Mouse (Mus musculus) bone marrow, adult 2 months (tissue): Measurements from ENCODE around the gene Igfbp6. TPM values are rescaled to one million over a fixed set of nuclear protein-coding genes. Genes with fewer than 3 reads are reported as not detected.

Experiments used
- H3K27ac ChIP-seq: fragments of 200-500 bp; 2 replicates; pipeline ENCODE4 v1.5.1; 2012; ENCODE audit warnings: low read depth, mild to moderate bottlenecking, control low read depth, inconsistent platforms, low read length; ENCODE audit not compliant: control insufficient read depth, poor library complexity, insufficient read depth
- H3K4me1 ChIP-seq: fragments of 200-500 bp; 2 replicates; pipeline ENCODE4 v1.6.1; 2011; ENCODE audit warnings: low read length; ENCODE audit not compliant: control insufficient read depth, insufficient read depth
- H3K4me3 ChIP-seq: fragments of 200-500 bp; replicated peaks from 2 replicates; pipeline ENCODE3; 2011; ENCODE audit warnings: mild to moderate bottlenecking, low read depth, low read length, control low read depth; ENCODE audit not compliant: control insufficient read depth
- CTCF ChIP-seq: fragments of 200-500 bp; IDR thresholded peaks from 2 replicates; pipeline ENCODE4 v1.5.1; 2011; ENCODE audit warnings: low read length, control low read depth; ENCODE audit not compliant: control insufficient read depth, insufficient read depth
- POLR2A ChIP-seq: fragments of 200-500 bp; IDR thresholded peaks from 2 replicates; pipeline ENCODE4 v1.6.1; 2011; ENCODE audit warnings: low read depth, mild to moderate bottlenecking, control low read depth, low read length, borderline replicate concordance; ENCODE audit not compliant: control insufficient read depth
- WGBS: fragments of 180-500 bp; shearing (Covaris S2); methylation state at CpG from one replicate; pipeline ENCODE4 v1.1.7; 2018; 5-methylcytosine and 5-hydroxymethylcytosine counted together
- polyA plus RNA-seq: library from polyadenylated mRNA; stranded (reverse); fragments of >200 nt; gene quantifications from 2 replicates; pipeline ENCODE4 v1.2.4, GENCODE M21; 2011; ENCODE audit warnings: low replicate concordance; ENCODE audit not compliant: missing spikeins, insufficient read depth, insufficient read length

Igfbp6 gene
- polyA plus RNA-seq, 1 experiment, result not detected

DNA sequence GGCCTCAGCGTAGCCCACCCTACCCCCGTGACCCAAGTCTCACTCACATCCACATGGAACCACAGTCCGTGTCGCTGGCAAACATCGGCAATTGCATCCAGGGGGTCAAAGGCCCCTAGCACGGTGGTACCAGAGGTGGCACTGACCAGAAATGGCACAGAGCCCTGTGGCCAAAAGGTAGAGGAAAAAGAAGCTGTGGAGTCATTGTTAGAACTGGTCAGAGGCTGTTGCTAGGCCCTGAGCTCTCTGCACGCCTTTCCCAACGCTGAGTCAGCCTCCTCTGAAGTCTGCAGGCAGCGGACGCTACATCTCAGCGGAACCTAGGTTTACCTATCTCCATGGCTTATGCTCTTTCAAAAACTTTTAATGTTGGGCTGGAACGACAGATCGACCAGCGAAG, 35.8 kb downstream of the Igfbp6 start:
- 88% methylated on average over 14 of the region's 14 CpGs for WGBS
- Histone ChIP-seq H3K4me3 (no peak overlapping the region), H3K27ac (no peak overlapping the region), H3K4me1 (no peaks in the 10 kb centered on the region; the same call in 1 of the 2 replicates)
- no peak for TF ChIP-seq POLR2A
- TF ChIP-seq CTCF, result no peak

DNA sequence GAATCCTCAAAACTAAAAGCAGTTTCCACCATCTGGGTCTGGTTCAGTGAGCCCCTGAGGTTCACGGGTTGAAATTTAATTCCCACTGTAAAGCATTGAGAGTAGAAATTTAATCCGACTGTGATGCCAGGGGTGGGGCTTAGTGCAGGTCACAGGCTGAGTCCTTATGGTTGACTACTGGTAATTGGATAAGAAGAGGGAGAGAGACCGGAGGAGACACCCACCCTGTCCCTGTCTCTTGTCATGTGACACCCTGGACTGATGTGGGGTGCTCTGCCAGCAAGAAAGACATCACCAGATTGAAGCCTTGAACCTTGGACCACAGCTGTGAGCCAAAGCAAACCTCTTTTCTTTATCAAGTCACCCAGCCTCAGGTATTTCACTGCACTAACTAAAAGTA, 38.9 kb downstream of the Igfbp6 start:
- no peak for TF ChIP-seq CTCF
- no peak for TF ChIP-seq POLR2A
- Histone ChIP-seq H3K4me1 (no peaks in the 10 kb centered on the region; the same call in 1 of the 2 replicates), H3K4me3 (no peak overlapping the region), H3K27ac (no peak overlapping the region)
- 84% methylated on average over 3 of the region's 3 CpGs for WGBS

DNA sequence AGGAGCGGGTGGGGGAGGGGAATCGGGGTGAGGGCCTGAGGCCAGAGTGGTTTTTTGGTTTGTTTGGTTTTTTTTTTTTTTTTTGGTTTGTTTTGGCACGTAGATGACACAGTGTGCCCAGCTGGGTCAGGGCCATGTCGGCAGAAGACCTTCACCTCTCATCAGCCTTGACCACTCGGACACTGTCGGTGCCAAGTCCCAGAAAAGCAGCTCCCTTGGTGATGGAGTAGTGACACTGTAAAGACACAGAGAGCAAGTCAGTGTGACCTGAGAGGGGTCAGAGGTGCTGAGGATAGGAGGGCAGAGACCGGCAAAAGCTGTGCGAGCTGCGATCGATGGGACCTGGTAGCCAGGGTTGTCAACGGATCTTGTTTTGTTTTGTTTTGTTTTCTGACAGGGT, 42.1 kb downstream of the Igfbp6 start:
- TF ChIP-seq CTCF (no peak), POLR2A (no peak)
- Histone ChIP-seq H3K27ac (no peak overlapping the region), H3K4me1 (no peaks in the 10 kb centered on the region; the same call in 1 of the 2 replicates), H3K4me3 (no peak overlapping the region)
- WGBS, result 86% methylated on average over 11 of the region's 11 CpGs

DNA sequence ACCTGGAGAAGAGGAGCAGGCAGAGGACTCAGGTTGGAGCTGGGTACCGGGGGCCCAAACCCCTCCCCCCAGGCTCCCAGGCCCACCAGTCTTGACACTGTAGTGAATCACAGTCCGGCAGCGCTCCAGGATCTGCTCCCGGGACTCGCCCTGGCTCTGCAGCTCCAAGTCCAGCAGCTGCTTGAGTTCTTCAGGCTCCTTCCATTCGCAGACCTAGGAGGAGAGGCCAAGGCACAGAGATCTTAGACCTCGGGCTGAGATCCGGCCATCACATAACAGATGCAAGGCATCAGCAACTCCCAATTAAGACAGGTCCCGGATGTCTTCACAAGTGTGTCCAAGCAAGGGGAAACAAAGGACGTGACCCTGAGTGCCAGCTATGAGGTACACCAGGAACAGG, 43.9 kb downstream of the Igfbp6 start:
- no peaks in the 10 kb centered on the region; the same call in 1 of the 2 replicates for H3K4me1 ChIP-seq
- no peak for TF ChIP-seq POLR2A
- no peak for TF ChIP-seq CTCF
- no peak overlapping the region for H3K27ac ChIP-seq
- H3K4me3 ChIP-seq, result no peak overlapping the region
- WGBS, result 91% methylated on average over 10 of the region's 10 CpGs

DNA sequence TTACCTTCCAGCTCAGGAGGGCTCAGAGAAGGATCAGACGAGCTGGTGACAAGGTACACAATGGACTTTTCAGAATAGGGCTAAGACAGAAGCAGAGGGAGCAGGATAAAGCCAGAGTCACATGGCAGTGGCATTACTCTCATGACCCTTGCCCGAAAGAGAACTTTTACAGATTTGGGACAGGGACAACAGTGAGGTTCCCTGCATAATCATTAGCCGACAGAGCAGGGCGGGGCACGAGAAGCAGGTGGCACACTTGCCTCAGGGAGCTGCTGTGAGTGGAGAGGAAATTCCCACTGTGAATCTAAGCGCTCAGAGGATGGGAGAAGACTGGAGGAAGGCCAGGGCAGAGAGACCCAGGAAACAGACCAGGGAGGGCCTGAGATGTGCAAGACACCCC, 44.7 kb downstream of the Igfbp6 start:
- no peak overlapping the region for H3K27ac ChIP-seq
- peaks cover 2% of the 10 kb centered on the region for H3K4me1 ChIP-seq
- H3K4me3 ChIP-seq, result no peak overlapping the region
- TF ChIP-seq POLR2A (no peak), CTCF (no peak)
- 81% methylated on average over 6 of the region's 6 CpGs for WGBS

DNA sequence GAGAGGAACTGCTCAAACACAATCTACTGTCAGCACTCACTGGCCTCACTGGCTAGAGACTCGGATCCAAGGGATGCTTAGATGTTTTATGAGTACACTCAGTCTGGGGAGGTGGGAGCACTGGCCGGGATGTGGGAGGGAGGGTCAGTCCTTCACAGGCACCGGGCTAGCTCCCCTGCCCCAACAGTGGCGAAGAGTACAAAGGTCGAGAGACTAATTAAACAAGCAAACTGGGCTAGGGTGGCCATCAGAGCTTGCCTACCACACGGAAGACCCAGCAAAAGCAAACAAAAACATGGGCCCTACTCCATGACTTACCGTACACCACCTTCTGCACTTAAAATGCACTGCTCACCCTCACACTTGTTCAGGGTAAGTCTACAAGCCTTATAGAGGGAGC, 47.5 kb downstream of the Igfbp6 start:
- H3K27ac ChIP-seq, result no peak overlapping the region
- WGBS, result 81% methylated on average over 7 of the region's 7 CpGs

DNA sequence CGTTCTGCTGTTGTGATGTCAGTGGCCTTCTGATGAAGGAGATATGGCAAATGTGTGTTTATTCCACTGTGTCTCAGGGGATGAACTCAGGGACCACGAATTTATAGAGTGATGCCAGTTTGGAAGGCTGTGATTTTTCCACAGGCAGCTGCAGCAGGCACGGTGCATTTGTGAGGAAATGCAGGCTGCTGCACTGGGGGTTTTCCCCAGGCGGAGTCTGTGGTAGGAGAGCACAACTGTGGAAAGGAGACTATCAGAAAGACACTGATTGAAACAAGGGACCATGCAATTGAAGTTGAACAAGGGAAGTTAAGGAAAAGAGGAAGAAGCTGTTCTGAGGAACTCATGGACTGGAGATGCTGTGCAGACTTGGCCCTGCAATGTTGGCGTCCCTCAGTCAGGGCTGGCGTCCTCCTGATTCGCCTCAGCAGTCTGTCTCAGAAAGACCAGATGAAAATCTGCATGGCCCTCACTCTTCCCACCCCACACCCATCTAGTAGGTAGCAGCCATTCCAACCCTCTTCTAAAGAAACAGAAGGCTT, 48.2 kb downstream of the Igfbp6 start:
- TF ChIP-seq CTCF (no peak), POLR2A (no peak)
- 38% methylated on average over 7 of the region's 7 CpGs for WGBS
- Histone ChIP-seq H3K4me3 (no peak overlapping the region), H3K4me1 (peaks cover 3% of the 10 kb centered on the region), H3K27ac (peak overlapping the region; percentile 8; the same call in 1 of the 2 replicates)

More for the DNA sequence above, 47.5 kb downstream of the Igfbp6 start:
- TF ChIP-seq CTCF (0 out of 2 replicates have a peak, but pooled peaks have one; percentile 9), POLR2A (no peak)
- Histone ChIP-seq H3K4me1 (peaks cover 3% of the 10 kb centered on the region), H3K4me3 (no peak overlapping the region)

DNA sequence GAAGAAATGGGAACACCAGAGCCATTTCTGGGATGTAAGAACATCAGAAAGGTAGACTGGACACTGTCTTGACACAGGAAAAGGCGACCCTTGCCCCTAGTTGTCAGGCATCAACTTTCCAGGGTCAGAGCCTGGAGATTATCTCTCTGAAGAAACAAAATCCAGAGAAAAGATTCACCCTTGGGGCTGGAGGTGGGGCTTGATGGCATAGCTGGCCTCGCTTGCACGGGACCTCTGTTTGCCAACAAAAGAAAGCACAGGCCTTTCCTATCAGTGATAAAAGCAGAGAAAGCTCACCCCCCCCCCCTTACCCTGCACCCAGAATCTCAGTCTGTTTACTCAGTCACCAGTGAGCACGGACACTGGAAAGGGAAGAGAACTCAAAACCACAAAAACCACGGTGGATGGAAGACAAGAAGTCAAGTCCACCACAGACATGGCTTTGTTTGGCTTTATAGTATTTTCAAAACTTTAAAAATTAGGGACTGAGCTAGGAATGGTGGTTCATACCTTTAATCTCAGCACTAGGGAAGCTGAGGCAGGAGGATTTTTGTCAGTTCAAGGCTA, 48.7 kb downstream of the Igfbp6 start:
- TF ChIP-seq POLR2A (no peak), CTCF (no peak)
- Histone ChIP-seq H3K27ac (peak overlapping the region; percentile 8; the same call in 1 of the 2 replicates), H3K4me3 (no peak overlapping the region), H3K4me1 (peaks cover 3% of the 10 kb centered on the region)
- WGBS, result 20% methylated on average over 5 of the region's 5 CpGs

DNA sequence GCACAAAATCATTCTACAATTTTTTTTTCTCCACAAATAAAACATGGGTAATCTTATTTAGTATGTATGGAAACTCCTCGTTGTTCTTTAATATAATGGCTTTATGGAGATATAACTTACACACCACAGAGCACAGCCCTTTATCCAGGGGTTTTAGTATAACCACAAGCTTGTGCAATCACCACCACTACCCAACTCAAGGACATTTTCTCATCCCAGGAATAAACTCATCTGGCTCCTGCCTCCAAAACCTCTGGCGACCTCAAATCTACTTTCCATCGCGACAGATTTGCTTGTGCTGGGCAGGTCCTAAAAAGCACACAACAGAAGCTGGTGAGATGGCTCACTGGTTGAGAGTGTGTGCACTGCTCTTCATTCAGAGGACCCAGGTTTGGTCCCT, 49.5 kb downstream of the Igfbp6 start:
- TF ChIP-seq POLR2A (no peak), CTCF (no peak)
- 80% methylated on average over 4 of the region's 4 CpGs for WGBS
- Histone ChIP-seq H3K4me3 (no peak overlapping the region), H3K27ac (no peak overlapping the region), H3K4me1 (peaks cover 3% of the 10 kb centered on the region)
